Mouse (Mus musculus) heart, adult 2 months (tissue): ENCODE measurements around the gene Htra3.

ENCODE experiments used
- CTCF ChIP-seq: fragments of 200-600 bp; IDR thresholded peaks from 2 replicates; pipeline ENCODE4 v1.8.1; 2022; ENCODE audit warnings: antibody characterized with exemption, mild to moderate bottlenecking, moderate library complexity
- EP300 ChIP-seq: fragments of 200-500 bp; IDR thresholded peaks from 2 replicates; pipeline ENCODE4 v1.6.1; 2011; ENCODE audit warnings: low read depth, low read length, control low read depth; ENCODE audit not compliant: insufficient read depth
- POLR2A ChIP-seq: fragments of 200-500 bp; IDR thresholded peaks from 2 replicates; pipeline ENCODE4 v1.6.1; 2011; ENCODE audit warnings: mild to moderate bottlenecking, low read depth, low read length, control low read depth; ENCODE audit not compliant: insufficient read depth

DNA sequence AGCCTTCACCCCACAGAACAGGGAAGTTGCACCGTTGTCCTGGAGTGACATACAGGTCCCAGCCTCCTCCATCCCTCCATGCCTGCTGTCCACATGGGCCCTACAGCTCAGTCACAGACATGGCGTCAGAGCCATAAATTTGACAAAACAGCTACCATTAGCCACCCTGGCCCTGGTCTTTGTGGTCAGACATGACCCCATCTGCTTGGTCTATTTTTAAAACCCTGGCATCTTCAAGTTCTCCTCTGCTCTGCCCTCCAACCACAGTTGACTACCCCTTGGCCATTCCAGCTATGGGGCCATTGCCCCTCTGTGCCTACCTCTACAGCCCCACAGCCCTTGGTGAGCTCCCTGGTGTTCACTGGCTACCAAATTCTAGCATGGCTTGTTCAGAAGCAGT, 69.6 kb downstream of the Htra3 start:
- no peak for TF ChIP-seq CTCF
- TF ChIP-seq POLR2A, result no peak
- TF ChIP-seq EP300, result no peak
